Comparison of ENCODE assay signal across 9 mouse cellular contexts in the genomic region with DNA sequence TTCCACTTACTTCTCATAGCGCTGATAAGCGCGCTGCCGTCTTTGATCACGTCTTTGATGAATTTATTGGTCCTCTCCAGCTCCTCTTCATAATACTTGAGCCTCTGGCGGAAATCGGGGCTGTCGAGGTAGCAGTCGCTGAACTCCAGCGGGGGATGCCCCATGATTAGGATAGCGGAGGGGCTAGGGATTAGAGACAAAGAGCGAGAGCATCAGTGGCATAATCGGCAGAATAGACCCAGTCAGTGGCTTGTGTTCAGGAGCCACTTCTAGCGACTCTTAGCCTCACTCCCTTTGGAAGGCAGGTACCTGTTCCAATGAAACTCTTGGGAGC. TPM values are rescaled to one million over a fixed set of nuclear protein-coding genes. Genes with fewer than 3 reads are reported as not detected.
DNase-seq lines count a peak whose midpoint lies in the region; ATAC-seq and TF ChIP-seq lines count a peak whose summit lies in the region.
"Had no signal": no experiment of that assay in that cellular context is flagged by ENCODE, and none has a peak within 500 bp of the region (broad histone marks: within the 10 kb centered on the region; RNA-seq: fewer than 3 reads in every experiment).

No protein-coding gene starts in this region.

- TF ChIP-seq POLR2A in ES-Bruce4 (IDR thresholded peaks at IDR 0.05; ENCODE audit: insufficient read depth, low read length) = no peak

- WGBS in heart, embryonic 12.5 days = 13% methylated on average over 14 of the region's 14 CpGs
- 20% methylated on average over 14 of the region's 14 CpGs for WGBS in forebrain, embryonic 14.5 days
- 16% methylated on average over 14 of the region's 14 CpGs for WGBS in liver, postnatal 0 days (ENCODE audit: insufficient replicate concordance)

- TF ChIP-seq EP300 in ES-Bruce4 (IDR thresholded peaks at IDR 0.05; ENCODE audit: insufficient read depth, low read depth, low read length) = no peak
- TF ChIP-seq EP300 in liver, postnatal 0 days (IDR thresholded peaks at IDR 0.05; ENCODE audit: low read depth) = no peak

- H3K4me2 ChIP-seq in heart, embryonic 12.5 days = peak overlapping the region; percentile 75
- peak overlapping the region; percentile 58 for H3K4me2 ChIP-seq in forebrain, embryonic 14.5 days (ENCODE audit: low read length)
- peak overlapping the region; percentile 66 for H3K4me2 ChIP-seq in liver, postnatal 0 days (ENCODE audit: low read depth, low read length)

- H3K27me3 ChIP-seq in heart, embryonic 12.5 days (replicated peaks) = peaks cover 8% of the 10 kb centered on the region
- no peaks in the 10 kb centered on the region for H3K27me3 ChIP-seq in ES-Bruce4 (ENCODE audit: control insufficient read depth, insufficient read depth, low read length, poor library complexity, severe bottlenecking)
- no peaks in the 10 kb centered on the region for H3K27me3 ChIP-seq in forebrain, embryonic 14.5 days (replicated peaks; ENCODE audit: control insufficient read depth, insufficient read depth, low read length)
- H3K27me3 ChIP-seq in liver, postnatal 0 days (ENCODE audit: insufficient read depth, low read length) = peaks cover 9% of the 10 kb centered on the region; the same call in 1 of the 2 replicates

- no peaks in the 10 kb centered on the region for H3K9me3 ChIP-seq in heart, embryonic 12.5 days (replicated peaks)
- no peaks in the 10 kb centered on the region for H3K9me3 ChIP-seq in ES-Bruce4 (replicated peaks; ENCODE audit: control insufficient read depth, insufficient read depth, low read length, poor library complexity, severe bottlenecking)
- H3K9me3 ChIP-seq in forebrain, embryonic 14.5 days (replicated peaks; ENCODE audit: control insufficient read depth, low read length) = no peaks in the 10 kb centered on the region
- no peaks in the 10 kb centered on the region for H3K9me3 ChIP-seq in liver, postnatal 0 days (ENCODE audit: low read length)

- intact Hi-C loops in heart, postnatal 14 days (cut with DNase I) = no loop called here

- DNase-seq in heart, postnatal 14 days = no peak
- peak; percentile 32 for DNase-seq in forebrain, embryonic 14.5 days (ENCODE audit: low spot score)
- DNase-seq in liver, postnatal 0 days = no peak
- no peak for DNase-seq in adrenal gland, postnatal 4 days (ENCODE audit: low spot score in 2 of 2)
- DNase-seq in cerebellum, postnatal 25 days = no peak

- ATAC-seq in heart, embryonic 12.5 days (ENCODE audit: insufficient number of reproducible peaks, low FRiP score) = peak; percentile 39; the same call in 1 of the 2 replicates
- ATAC-seq in forebrain, embryonic 14.5 days = no peak
- ATAC-seq in liver, postnatal 0 days = no peak
- ATAC-seq in CD4-positive, CD25-positive, alpha-beta regulatory T cell, adult 4 months = no peak

- H3K9ac ChIP-seq in heart, embryonic 12.5 days = peak overlapping the region; percentile 71
- H3K9ac ChIP-seq in ES-Bruce4 (ENCODE audit: low read depth, poor library complexity, severe bottlenecking) = peak overlapping the region; percentile 70
- H3K9ac ChIP-seq in forebrain, embryonic 14.5 days (ENCODE audit: low read length) = peak overlapping the region; percentile 68
- H3K9ac ChIP-seq in liver, postnatal 0 days (replicated peaks) = peak overlapping the region; percentile 59

- no peaks in the 10 kb centered on the region for H3K36me3 ChIP-seq in heart, embryonic 12.5 days
- H3K36me3 ChIP-seq in ES-Bruce4 (ENCODE audit: control insufficient read depth, insufficient read depth, low read length, poor library complexity, severe bottlenecking) = no peaks in the 10 kb centered on the region
- H3K36me3 ChIP-seq in forebrain, embryonic 14.5 days (ENCODE audit: control insufficient read depth, insufficient read depth, low read length) = no peaks in the 10 kb centered on the region
- H3K36me3 ChIP-seq in liver, postnatal 0 days (replicated peaks; ENCODE audit: insufficient read depth, low read length) = no peaks in the 10 kb centered on the region

- peak overlapping the region; percentile 63 for H3K4me3 ChIP-seq in heart, embryonic 12.5 days
- peak overlapping the region; percentile 94 for H3K4me3 ChIP-seq in ES-Bruce4 (ENCODE audit: low read depth, low read length)
- H3K4me3 ChIP-seq in forebrain, embryonic 14.5 days (ENCODE audit: low read depth, low read length) = peak overlapping the region; percentile 49
- peak overlapping the region; percentile 52 for H3K4me3 ChIP-seq in liver, postnatal 0 days (ENCODE audit: low read depth, low read length)

- H3K4me1 ChIP-seq in heart, embryonic 12.5 days (replicated peaks) = no peaks in the 10 kb centered on the region
- no peaks in the 10 kb centered on the region for H3K4me1 ChIP-seq in ES-Bruce4 (ENCODE audit: control insufficient read depth, insufficient read depth, low read length)
- no peaks in the 10 kb centered on the region; the same call in 1 of the 2 replicates for H3K4me1 ChIP-seq in forebrain, embryonic 14.5 days (ENCODE audit: control insufficient read depth, insufficient read depth, low read length)
- H3K4me1 ChIP-seq in liver, postnatal 0 days (ENCODE audit: insufficient read depth) = no peaks in the 10 kb centered on the region

- H3K27ac ChIP-seq in heart, embryonic 12.5 days (ENCODE audit: poor library complexity, severe bottlenecking) = 0 out of 2 replicates have a peak overlapping the region, but pooled peaks have one; percentile 78
- no peak overlapping the region for H3K27ac ChIP-seq in ES-Bruce4 (ENCODE audit: insufficient read depth, low read length)
- H3K27ac ChIP-seq in forebrain, embryonic 14.5 days (ENCODE audit: low read depth, low read length) = peak overlapping the region; percentile 89
- no peak overlapping the region for H3K27ac ChIP-seq in liver, postnatal 0 days (ENCODE audit: low read depth)

- TF ChIP-seq CTCF in ES-Bruce4 (IDR thresholded peaks at IDR 0.05; ENCODE audit: low read depth, low read length) = no peak
- TF ChIP-seq CTCF in liver, postnatal 0 days (IDR thresholded peaks at IDR 0.05; ENCODE audit: low read depth) = no peak

RNA-seq across cellular contexts. Expression of gene Ophn1, which starts 0.8 kb away (rescaled TPM):
- 11.0 and 11.2 TPM in 2 replicates for polyA plus RNA-seq in heart, embryonic 12.5 days (2016; fragmentation: Nextera tagmentation; extraction: Ambion mirVana)
- 1 to 10 TPM; 8.4 to 9.5 TPM for total RNA-seq in heart, postnatal 14 days (2021)
- polyA plus RNA-seq in ES-Bruce4 (2011; ENCODE audit: insufficient read depth, insufficient read length, low read depth, missing spikeins) = 4.4 and 5.9 TPM in 2 replicates
- 24.5 and 36.6 TPM in 2 replicates for polyA plus RNA-seq in forebrain, embryonic 14.5 days (2014; fragmentation: Nextera tagmentation; extraction: Ambion mirVana)
- polyA plus RNA-seq in liver, postnatal 0 days (2015; fragmentation: Nextera tagmentation; extraction: Ambion mirVana) = 3.0 and 3.3 TPM in 2 replicates
- polyA plus RNA-seq in CD4-positive, CD25-positive, alpha-beta regulatory T cell, adult 4 months (2017; shearing (Covaris generic)) = under 1 TPM in 1 of 2 experiments, not detected in 1; 0.07 TPM
- 10 to 100 TPM; 16.7 to 19.7 TPM for total RNA-seq in adrenal gland, postnatal 4 days (2021)
- total RNA-seq: MEL had no signal

RNA-seq across cellular contexts. Expression of gene Yipf6, which starts 46.1 kb away (rescaled TPM):
- polyA plus RNA-seq in heart, embryonic 12.5 days (2016; fragmentation: Nextera tagmentation; extraction: Ambion mirVana) = 18.6 and 19.6 TPM in 2 replicates
- 10 to 100 TPM; 21.6 to 23.4 TPM for total RNA-seq in heart, postnatal 14 days (2021)
- polyA plus RNA-seq in ES-Bruce4 (2011; ENCODE audit: insufficient read depth, insufficient read length, low read depth, missing spikeins) = 21.8 and 24.8 TPM in 2 replicates
- polyA plus RNA-seq in forebrain, embryonic 14.5 days (2014; fragmentation: Nextera tagmentation; extraction: Ambion mirVana) = 13.2 and 15.7 TPM in 2 replicates
- 17.1 and 17.6 TPM in 2 replicates for polyA plus RNA-seq in liver, postnatal 0 days (2015; fragmentation: Nextera tagmentation; extraction: Ambion mirVana)
- polyA plus RNA-seq in CD4-positive, CD25-positive, alpha-beta regulatory T cell, adult 4 months (2017; shearing (Covaris generic)) = 10 to 100 TPM; 26.3 to 27.9 TPM
- total RNA-seq in adrenal gland, postnatal 4 days (2021) = 10 to 100 TPM; 42.3 to 42.8 TPM

Comparison
In these comparisons a context has a peak if more than half of its experiments do, and no peak if none do; other contexts are left out.
1. H3K27ac ChIP-seq: peak in heart, embryonic 12.5 days (single experiment) and forebrain, embryonic 14.5 days (single experiment); none in ES-Bruce4 (single experiment) and liver, postnatal 0 days (single experiment).
2. Peak in every context shown above with its lines, with median percentiles within 50 percentile points of each other: H3K4me2 ChIP-seq, H3K4me3 ChIP-seq and H3K9ac ChIP-seq.